Mouse (Mus musculus): ENCODE measurements around the gene Caskin1. TPM values are rescaled to one million over a fixed set of nuclear protein-coding genes. Genes with fewer than 3 reads are reported as not detected.

Caskin1 gene
- polyA plus RNA-seq, 1 experiment from 2014 or later: 1.0 TPM

GRCm38 (mm10) chr17:24529883-24530282, 41.5 kb downstream of the Caskin1 start:
- no peak for TF ChIP-seq CTCF (IDR thresholded peaks at IDR 0.05)
- in situ Hi-C loops (cut with MboI; ENCODE audit: low pct_unique_long_range_greater_than_20kb): loop anchor here (5.0 kb wide), 2 partner anchors 48 to 132 kb away; no protein-coding TSS in a partner anchor
- POLR2A ChIA-PET: no interaction called here
- CTCF ChIA-PET: interaction anchor here (1.2 to 2.0 kb wide), 4 partner anchors 9 to 137 kb away, joined by 4 to 5 read pairs (median 4); no protein-coding TSS in a partner anchor
- ATAC-seq: no peak
- no peaks in the 10 kb centered on the region for H3K27me3 ChIP-seq
- no peak for DNase-seq (ENCODE audit: low read depth, low spot score)

DNA sequence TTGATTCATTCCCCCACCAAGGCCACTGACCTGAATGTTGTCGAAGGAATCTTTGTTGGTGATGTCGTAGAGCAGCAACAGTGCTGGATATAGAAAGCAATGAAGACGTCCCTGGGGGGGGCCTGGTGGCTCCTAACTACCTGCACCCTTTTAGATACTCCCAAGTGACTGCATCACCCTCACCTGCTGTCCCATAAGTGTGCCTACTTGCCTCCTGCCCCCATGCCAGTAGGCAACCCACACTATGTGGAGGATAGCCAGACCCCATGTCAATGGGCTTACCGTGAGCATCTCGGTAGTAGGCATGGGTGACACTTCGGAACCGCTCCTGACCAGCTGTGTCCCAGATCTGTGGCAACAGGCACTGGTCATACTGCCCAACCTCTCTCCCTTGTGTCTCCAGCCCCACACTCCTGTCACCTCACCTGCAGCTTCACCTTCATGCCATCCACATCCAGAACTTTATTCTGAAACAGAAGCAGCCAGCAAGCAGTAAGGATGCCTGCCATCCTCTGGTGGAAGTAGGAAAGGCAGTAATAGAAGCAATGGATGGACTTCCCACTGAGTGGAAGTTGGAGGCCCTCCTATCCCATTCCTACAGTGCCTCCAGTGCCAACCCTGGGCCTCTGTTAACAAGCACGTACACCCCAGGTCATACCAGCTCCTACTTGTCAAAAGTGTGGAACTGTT, 42.1 kb downstream of the Caskin1 start:
- H3K27me3 ChIP-seq: no peaks in the 10 kb centered on the region
- CTCF ChIA-PET: interaction anchor here (1.5 to 2.0 kb wide), 3 partner anchors 8 to 137 kb away, joined by 4 to 5 read pairs (median 4); no protein-coding TSS in a partner anchor
- ATAC-seq (no peak), DNase-seq (ENCODE audit: low read depth, low spot score) (no peak)
- POLR2A ChIA-PET: no interaction called here
- in situ Hi-C loops (cut with MboI; ENCODE audit: low pct_unique_long_range_greater_than_20kb): loop anchor here (5.0 kb wide), 1 partner anchor 132 kb away; no protein-coding TSS in a partner anchor
- peak; percentile 24 for TF ChIP-seq CTCF (IDR thresholded peaks at IDR 0.05)

GRCm38 (mm10) chr17:24531064-24531463, 42.7 kb downstream of the Caskin1 start:
- ATAC-seq: no peak
- H3K27me3 ChIP-seq: no peaks in the 10 kb centered on the region
- ChIA-PET CTCF (interaction anchor here (1.8 to 2.0 kb wide), 2 partner anchors 52 to 136 kb away, joined by 4 read pairs; no protein-coding TSS in a partner anchor), POLR2A (no interaction called here)
- TF ChIP-seq CTCF (IDR thresholded peaks at IDR 0.05): no peak
- in situ Hi-C loops (cut with MboI; ENCODE audit: low pct_unique_long_range_greater_than_20kb): loop anchor here (5.0 kb wide), 1 partner anchor 131 kb away; no protein-coding TSS in a partner anchor
- no peak for DNase-seq (ENCODE audit: low read depth, low spot score)

GRCm38 (mm10) chr17:24532045-24532444, 43.6 kb downstream of the Caskin1 start:
- TF ChIP-seq CTCF (IDR thresholded peaks at IDR 0.05): no peak
- POLR2A ChIA-PET: interaction anchor here (0.5 kb wide), 1 partner anchor 69 kb away, joined by 3 read pairs; no protein-coding TSS in a partner anchor
- ATAC-seq: no peak
- DNase-seq (ENCODE audit: low read depth, low spot score): no peak
- in situ Hi-C loops (cut with MboI; ENCODE audit: low pct_unique_long_range_greater_than_20kb): loop anchor here (5.0 kb wide), 1 partner anchor 130 kb away; no protein-coding TSS in a partner anchor
- CTCF ChIA-PET: no interaction called here
- H3K27me3 ChIP-seq: no peaks in the 10 kb centered on the region

GRCm38 (mm10) chr17:24533099-24533992, 44.9 kb downstream of the Caskin1 start:
- no peaks in the 10 kb centered on the region for H3K27me3 ChIP-seq
- DNase-seq (ENCODE audit: low read depth, low spot score) (no peak), ATAC-seq (no peak)
- TF ChIP-seq CTCF (IDR thresholded peaks at IDR 0.05): no peak
- ChIA-PET POLR2A (no interaction called here), CTCF (no interaction called here)
- in situ Hi-C loops (cut with MboI; ENCODE audit: low pct_unique_long_range_greater_than_20kb): loop anchor here (5.0 kb wide), 1 partner anchor 129 kb away; no protein-coding TSS in a partner anchor

- no peak for TF ChIP-seq CTCF (IDR thresholded peaks at IDR 0.05)
- ChIA-PET CTCF (no interaction called here), POLR2A (interaction anchor here (0.6 kb wide), 1 partner anchor 1016 kb away, joined by 3 read pairs; no protein-coding TSS in a partner anchor)
- ATAC-seq (no peak), DNase-seq (ENCODE audit: low read depth, low spot score) (no peak)
- in situ Hi-C loops (cut with MboI; ENCODE audit: low pct_unique_long_range_greater_than_20kb): loop anchor here (5.0 kb wide), 1 partner anchor 128 kb away; no protein-coding TSS in a partner anchor
- H3K27me3 ChIP-seq: no peaks in the 10 kb centered on the region
Measured at GRCm38 (mm10) chr17:24534160-24534718, 45.8 kb downstream of the Caskin1 start, which contains the start of gene Rab26. Rab26 (minus strand) TSS chr17:24534210.

DNA sequence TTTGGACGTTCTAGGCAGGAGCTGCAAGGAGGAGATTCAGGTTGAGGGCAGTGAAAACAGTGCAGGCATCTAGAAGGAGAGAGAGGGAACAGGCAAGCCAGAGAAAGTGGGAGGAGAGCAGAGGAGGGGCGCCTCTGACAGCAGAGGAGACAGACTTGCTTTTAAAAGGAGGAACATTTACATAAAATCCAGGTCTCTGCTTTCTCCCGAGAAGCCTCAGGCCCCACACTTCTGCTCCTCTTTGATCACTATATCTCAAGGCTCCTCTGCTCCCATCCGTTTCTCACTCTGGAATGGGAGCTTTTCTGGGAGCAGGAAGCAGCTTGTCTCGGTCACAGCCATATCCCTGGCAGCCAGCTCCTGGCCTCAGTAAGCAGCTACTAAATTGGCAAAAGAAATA, 46.9 kb downstream of the Caskin1 start:
- in situ Hi-C loops (cut with MboI; ENCODE audit: low pct_unique_long_range_greater_than_20kb): loop anchor here (5.0 kb wide), 1 partner anchor 92 kb away; no protein-coding TSS in a partner anchor
- no peak for ATAC-seq
- no peaks in the 10 kb centered on the region for H3K27me3 ChIP-seq
- ChIA-PET CTCF (interaction anchor here (1.0 kb wide), 1 partner anchor 13 kb away, joined by 4 read pairs; no protein-coding TSS in a partner anchor), POLR2A (no interaction called here)
- no peak for TF ChIP-seq CTCF (IDR thresholded peaks at IDR 0.05)
- DNase-seq (ENCODE audit: low read depth, low spot score): no peak

DNA sequence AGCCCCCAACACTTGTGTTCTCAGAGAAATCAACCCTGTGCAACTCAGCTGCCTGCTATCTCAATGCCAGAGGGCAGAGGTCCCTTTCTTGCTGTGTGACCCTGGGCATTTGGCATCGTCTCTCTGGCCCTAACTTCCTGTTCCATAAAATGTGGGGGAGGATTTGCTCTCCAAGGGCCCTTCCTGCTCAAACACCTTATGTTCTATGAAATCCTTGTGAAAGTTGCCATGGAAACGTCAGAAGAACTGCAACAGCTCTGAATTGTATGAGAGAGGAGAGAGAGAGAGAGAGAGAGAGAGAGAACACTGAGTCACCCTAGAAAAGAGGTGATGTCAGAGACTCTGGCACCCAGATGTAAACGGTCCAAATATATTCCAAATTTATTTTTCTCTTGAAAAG, 49.1 kb downstream of the Caskin1 start:
- CTCF ChIA-PET: interaction anchor here (2.3 kb wide), 1 partner anchor 78 kb away, joined by 8 read pairs; no protein-coding TSS in a partner anchor
- no peaks in the 10 kb centered on the region for H3K27me3 ChIP-seq
- no peak for DNase-seq (ENCODE audit: low read depth, low spot score)
- POLR2A ChIA-PET: no interaction called here
- peak; percentile 15 for TF ChIP-seq CTCF (IDR thresholded peaks at IDR 0.05)
- no peak for ATAC-seq
- in situ Hi-C loops (cut with MboI; ENCODE audit: low pct_unique_long_range_greater_than_20kb): loop anchor here (5.0 kb wide), 1 partner anchor 90 kb away; no protein-coding TSS in a partner anchor

- no peak for ATAC-seq
- no peaks in the 10 kb centered on the region for H3K27me3 ChIP-seq
- CTCF ChIA-PET: interaction anchor here (0.6 to 3.0 kb wide), 14 partner anchors 9 to 132 kb away, joined by 3 to 20 read pairs (median 5); partner anchors contain the start of genes Mlst8, Nthl1, Pkd1 and Traf7
- TF ChIP-seq CTCF (IDR thresholded peaks at IDR 0.05): peak; percentile 83
- no peak for DNase-seq (ENCODE audit: low read depth, low spot score)
- POLR2A ChIA-PET: interaction anchor here (1.5 kb wide), 1 partner anchor 74 kb away, joined by 3 read pairs; no protein-coding TSS in a partner anchor
- in situ Hi-C loops (cut with MboI; ENCODE audit: low pct_unique_long_range_greater_than_20kb): loop anchor here (5.0 kb wide), 1 partner anchor 88 kb away; no protein-coding TSS in a partner anchor
Measured at GRCm38 (mm10) chr17:24538950-24539349, 50.5 kb downstream of the Caskin1 start.

Measured in Patski (cell line).